Mouse (Mus musculus) liver, embryonic 16.5 days (tissue): Measurements from ENCODE around the gene Ino80e. TPM values are rescaled to one million over a fixed set of nuclear protein-coding genes. Genes with fewer than 3 reads are reported as not detected.

Experiments used
- ATAC-seq: fragments of 200-750 bp; cut with Nextera tagmentation; 2 replicates; pipeline ENCODE4 v1.8.0; 2017; ENCODE audit warnings: low read depth, mild to moderate bottlenecking, moderate number of reproducible peaks, moderate library complexity
- H3K27ac ChIP-seq: fragments of 300-500 bp; sonication (generic); 2 replicates; pipeline ENCODE4 v1.5.1; 2014; ENCODE audit warnings: mild to moderate bottlenecking, low read length
- H3K27me3 ChIP-seq: fragments of 300-500 bp; sonication (generic); 2 replicates; pipeline ENCODE4 v1.6.1; 2014; ENCODE audit warnings: low read depth, low read length, mixed read lengths; ENCODE audit not compliant: control insufficient read depth, insufficient read depth
- H3K36me3 ChIP-seq: fragments of 300-500 bp; sonication (generic); 2 replicates; pipeline ENCODE4 v1.6.1; 2014; ENCODE audit warnings: mild to moderate bottlenecking; ENCODE audit not compliant: control insufficient read depth, insufficient read depth
- H3K4me1 ChIP-seq: fragments of 300-500 bp; sonication (generic); 2 replicates; pipeline ENCODE4 v1.6.1; 2014; ENCODE audit warnings: low read depth, low read length, mixed read lengths; ENCODE audit not compliant: control insufficient read depth
- H3K4me2 ChIP-seq: fragments of 300-500 bp; sonication (generic); 2 replicates; pipeline ENCODE4 v1.6.1; 2014; ENCODE audit warnings: low read depth, low read length, mixed read lengths
- H3K4me3 ChIP-seq: fragments of 300-500 bp; sonication (generic); 2 replicates; pipeline ENCODE4 v1.5.1; 2014; ENCODE audit warnings: low read depth, mild to moderate bottlenecking, low read length
- H3K9ac ChIP-seq: fragments of 300-500 bp; sonication (generic); 2 replicates; pipeline ENCODE4 v1.6.1; 2014; ENCODE audit warnings: low read depth, low read length
- H3K9me3 ChIP-seq: fragments of 300-500 bp; sonication (generic); replicated peaks from 2 replicates; pipeline ENCODE4 v1.6.1; 2016; ENCODE audit warnings: low read length; ENCODE audit not compliant: control insufficient read depth
- WGBS: fragments of 180-500 bp; shearing (Covaris S2); extraction: QIAGEN DNeasy Blood & Tissue Kit; methylation state at CpG from one replicate; pipeline ENCODE4 v1.1.7; 2014; ENCODE audit not compliant: insufficient replicate concordance; 5-methylcytosine and 5-hydroxymethylcytosine counted together
- polyA plus RNA-seq: library from polyadenylated mRNA; unstranded; fragments of >200 nt; fragmentation: Nextera tagmentation; extraction: Ambion mirVana; gene quantifications from 2 replicates; pipeline ENCODE4 v1.2.1, GENCODE M21; 2015

Gene Ino80e
- polyA plus RNA-seq, 1 experiment from 2014 or later = 25.7 TPM

GRCm38 (mm10) chr7:126863791-126864190 lies 1.6 kb upstream of the Ino80e start:
- Histone ChIP-seq H3K4me3 (no peak overlapping the region), H3K27ac (no peak overlapping the region), H3K4me1 (peaks cover 22% of the 10 kb centered on the region), H3K36me3 (peaks cover 30% of the 10 kb centered on the region), H3K27me3 (no peaks in the 10 kb centered on the region), H3K9me3 (no peaks in the 10 kb centered on the region), H3K4me2 (peak overlapping the region; percentile 98), H3K9ac (peak overlapping the region; percentile 75)
- no peak for ATAC-seq
- 86% methylated on average over 6 of the region's 6 CpGs for WGBS

- H3K4me1 ChIP-seq = peaks cover 22% of the 10 kb centered on the region
- no peaks in the 10 kb centered on the region for H3K27me3 ChIP-seq
- peaks cover 33% of the 10 kb centered on the region for H3K36me3 ChIP-seq
- H3K9me3 ChIP-seq = no peaks in the 10 kb centered on the region
- H3K27ac ChIP-seq = peak within 1 kb of the TSS; percentile 76
- peak within 1 kb of the TSS; percentile 75 for H3K9ac ChIP-seq
- peak within 1 kb of the TSS; percentile 98 for H3K4me2 ChIP-seq
- H3K4me3 ChIP-seq = peak within 1 kb of the TSS; percentile 73
- 1% methylated on average over 42 of the region's 42 CpGs for WGBS
- peak; percentile 97 for ATAC-seq
These were observed 597 bp downstream of the Ino80e start, which contains the start of gene Hirip3 for GRCm38 (mm10) chr7:126861429-126862130. Gene Hirip3 (plus strand): TSS chr7:126861972.

GRCm38 (mm10) chr7:126860987-126861386 lies 1.2 kb downstream of the Ino80e start:
- WGBS = 27% methylated on average over 5 of the region's 5 CpGs
- no peak for ATAC-seq
- Histone ChIP-seq H3K4me1 (peaks cover 22% of the 10 kb centered on the region), H3K4me3 (peak overlapping the region; percentile 73), H3K36me3 (peaks cover 31% of the 10 kb centered on the region), H3K9me3 (no peaks in the 10 kb centered on the region), H3K4me2 (peak overlapping the region; percentile 98), H3K27me3 (no peaks in the 10 kb centered on the region), H3K27ac (peak overlapping the region; percentile 29), H3K9ac (peak overlapping the region; percentile 75)

GRCm38 (mm10) chr7:126856741-126857420 lies 5.3 kb downstream of the Ino80e start:
- Histone ChIP-seq H3K4me1 (peaks cover 7% of the 10 kb centered on the region), H3K9ac (no peak overlapping the region), H3K9me3 (no peaks in the 10 kb centered on the region), H3K4me3 (no peak overlapping the region), H3K27ac (no peak overlapping the region), H3K4me2 (no peak overlapping the region), H3K27me3 (no peaks in the 10 kb centered on the region), H3K36me3 (peaks cover 22% of the 10 kb centered on the region)
- ATAC-seq = no peak
- 72% methylated on average over 9 of the region's 9 CpGs for WGBS

GRCm38 (mm10) chr7:126855641-126856040 lies 6.5 kb downstream of the Ino80e start:
- Histone ChIP-seq H3K27ac (no peak overlapping the region), H3K4me3 (no peak overlapping the region), H3K36me3 (peaks cover 22% of the 10 kb centered on the region), H3K27me3 (no peaks in the 10 kb centered on the region), H3K9me3 (no peaks in the 10 kb centered on the region), H3K4me2 (no peak overlapping the region), H3K9ac (no peak overlapping the region), H3K4me1 (no peaks in the 10 kb centered on the region)
- no peak for ATAC-seq
- WGBS = 90% methylated on average over 3 of the region's 3 CpGs

GRCm38 (mm10) chr7:126853454-126853853 lies 8.7 kb downstream of the Ino80e start:
- Histone ChIP-seq H3K27me3 (peaks cover 20% of the 10 kb centered on the region), H3K4me3 (no peak overlapping the region), H3K9ac (no peak overlapping the region), H3K4me1 (no peaks in the 10 kb centered on the region), H3K36me3 (peaks cover 13% of the 10 kb centered on the region), H3K27ac (no peak overlapping the region), H3K9me3 (no peaks in the 10 kb centered on the region), H3K4me2 (no peak overlapping the region)
- no peak for ATAC-seq
- 73% methylated on average over 5 of the region's 5 CpGs for WGBS

- Histone ChIP-seq H3K4me2 (no peak overlapping the region), H3K36me3 (peaks cover 5% of the 10 kb centered on the region)
- WGBS = 58% methylated on average over 12 of the region's 12 CpGs
These were observed 11.0 kb downstream of the Ino80e start for GRCm38 (mm10) chr7:126851192-126851591.

GRCm38 (mm10) chr7:126850161-126850560 lies 12.0 kb downstream of the Ino80e start:
- H3K27ac ChIP-seq = no peak overlapping the region
- H3K4me3 ChIP-seq = no peak overlapping the region
- H3K36me3 ChIP-seq = peaks cover 3% of the 10 kb centered on the region; the same call in 1 of the 2 replicates
- H3K9ac ChIP-seq = no peak overlapping the region
- H3K4me1 ChIP-seq = no peaks in the 10 kb centered on the region; the same call in 1 of the 2 replicates
- no peaks in the 10 kb centered on the region for H3K9me3 ChIP-seq
- no peak for ATAC-seq
- WGBS = 52% methylated on average over 6 of the region's 6 CpGs
- peaks cover 43% of the 10 kb centered on the region for H3K27me3 ChIP-seq
- H3K4me2 ChIP-seq = no peak overlapping the region

More at GRCm38 (mm10) chr7:126851192-126851591, 11.0 kb downstream of the Ino80e start:
- Histone ChIP-seq H3K27me3 (peaks cover 43% of the 10 kb centered on the region), H3K9me3 (no peaks in the 10 kb centered on the region), H3K4me1 (no peaks in the 10 kb centered on the region; the same call in 1 of the 2 replicates), H3K4me3 (no peak overlapping the region), H3K9ac (no peak overlapping the region), H3K27ac (no peak overlapping the region)
- ATAC-seq = no peak

- no peak for ATAC-seq
- Histone ChIP-seq H3K9ac (no peak overlapping the region), H3K27me3 (peaks cover 43% of the 10 kb centered on the region), H3K9me3 (no peaks in the 10 kb centered on the region), H3K27ac (no peak overlapping the region), H3K36me3 (peaks cover 3% of the 10 kb centered on the region; the same call in 1 of the 2 replicates), H3K4me1 (no peaks in the 10 kb centered on the region; the same call in 1 of the 2 replicates), H3K4me2 (no peak overlapping the region), H3K4me3 (no peak overlapping the region)
- WGBS = 10% methylated on average over 10 of the region's 10 CpGs
These were observed 13.4 kb downstream of the Ino80e start for GRCm38 (mm10) chr7:126848794-126849193.
